Mouse (Mus musculus) adrenal gland, postnatal 14 days (tissue): ENCODE measurements around the gene Zfp784. TPM values are rescaled to one million over a fixed set of nuclear protein-coding genes. Genes with fewer than 3 reads are reported as not detected.

Experiments used
- DNase-seq: peaks from one replicate; pipeline ENCODE4 v3.0.0; 2021; ENCODE audit warnings: mixed read lengths
- total RNA-seq: library from RNA; stranded (reverse); gene quantifications from 2 replicates; pipeline ENCODE4 v1.2.3, GENCODE M21; 2021

Gene Zfp784
- total RNA-seq, 1 experiment from 2014 or later, result 4.7 TPM

DNA sequence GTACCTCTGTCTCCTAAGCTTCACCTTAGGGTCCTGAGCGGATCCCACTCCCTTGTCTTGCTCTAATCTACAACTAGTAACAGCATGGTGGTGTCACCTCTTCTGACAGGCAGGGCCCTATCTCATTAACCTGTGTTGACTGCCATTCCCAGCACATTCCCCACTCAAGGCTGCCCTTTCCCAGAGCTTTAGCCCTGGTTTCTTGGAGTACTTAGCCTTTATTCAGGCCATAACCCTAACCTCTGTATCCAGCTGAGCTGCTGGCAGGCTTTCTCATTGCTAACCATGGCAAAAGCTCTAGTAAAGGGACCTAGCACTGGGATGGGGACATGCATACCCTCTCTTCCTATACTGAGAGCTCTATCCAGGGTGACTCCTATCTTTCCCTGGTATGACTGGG, 20.4 kb upstream of the Zfp784 start:
- DNase-seq, result no peak

DNA sequence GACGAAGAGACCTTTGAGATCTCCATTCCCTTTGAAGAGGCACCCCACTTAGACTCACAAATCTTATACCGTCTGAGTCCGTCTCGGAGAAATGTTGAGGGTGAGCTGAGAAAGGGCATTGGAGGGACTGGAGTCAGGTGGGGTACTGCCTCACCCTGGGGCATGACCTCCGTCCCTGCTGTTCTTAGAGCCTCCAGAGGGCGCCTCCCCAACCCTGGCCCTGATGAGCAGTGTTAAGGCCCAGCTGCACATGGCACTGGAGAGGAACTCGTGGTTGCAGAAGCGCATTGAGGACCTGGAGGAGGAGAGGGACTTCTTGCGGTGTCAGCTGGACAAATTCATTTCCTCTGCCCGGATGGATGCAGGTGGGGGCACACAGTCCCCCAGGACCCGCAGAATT, 19.6 kb upstream of the Zfp784 start:
- DNase-seq, result peak; percentile 35

DNA sequence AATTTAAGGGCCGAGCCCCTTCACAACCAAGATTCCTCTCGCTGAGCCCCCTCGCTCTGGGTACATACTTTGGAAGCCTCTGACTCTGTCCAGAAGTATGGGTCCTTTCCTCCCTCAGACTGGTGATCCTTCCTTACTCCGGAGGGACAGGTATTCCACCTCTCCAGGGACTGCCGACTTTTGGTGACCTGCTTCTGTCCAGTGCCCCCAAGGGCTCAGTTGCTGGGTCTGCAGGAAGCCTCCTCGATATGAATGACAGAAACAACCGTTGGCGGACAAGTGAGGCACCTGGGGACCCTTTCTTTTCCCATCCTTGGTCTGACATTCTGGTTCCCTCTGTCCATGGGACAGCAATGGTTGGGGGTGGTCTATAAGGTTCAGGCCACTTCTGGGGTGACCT, 19.1 kb upstream of the Zfp784 start:
- no peak for DNase-seq

- DNase-seq, result no peak
Observed at GRCm38 (mm10) chr7:5056651-5057263, 18.5 kb upstream of the Zfp784 start.

- DNase-seq, result no peak
Observed at GRCm38 (mm10) chr7:5053456-5054179, 15.4 kb upstream of the Zfp784 start.

DNA sequence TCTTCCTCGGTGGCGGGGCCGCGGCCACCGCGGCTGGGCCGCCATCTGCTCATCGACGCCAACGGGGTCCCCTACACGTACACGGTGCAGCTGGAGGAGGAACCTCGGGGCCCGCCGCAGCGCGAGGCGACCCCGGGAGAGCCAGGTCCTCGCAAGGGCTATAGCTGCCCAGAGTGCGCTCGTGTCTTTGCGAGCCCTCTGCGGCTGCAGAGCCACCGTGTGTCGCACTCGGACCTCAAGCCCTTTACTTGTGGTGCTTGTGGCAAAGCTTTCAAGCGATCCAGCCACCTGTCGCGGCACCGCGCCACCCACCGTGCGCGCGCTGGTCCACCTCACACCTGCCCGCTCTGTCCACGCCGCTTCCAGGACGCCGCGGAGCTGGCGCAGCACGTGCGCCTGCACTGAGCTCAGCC, 14.7 kb upstream of the Zfp784 start:
- no peak for DNase-seq

GRCm38 (mm10) chr7:5052438-5052837, 14.2 kb upstream of the Zfp784 start:
- no peak for DNase-seq

DNA sequence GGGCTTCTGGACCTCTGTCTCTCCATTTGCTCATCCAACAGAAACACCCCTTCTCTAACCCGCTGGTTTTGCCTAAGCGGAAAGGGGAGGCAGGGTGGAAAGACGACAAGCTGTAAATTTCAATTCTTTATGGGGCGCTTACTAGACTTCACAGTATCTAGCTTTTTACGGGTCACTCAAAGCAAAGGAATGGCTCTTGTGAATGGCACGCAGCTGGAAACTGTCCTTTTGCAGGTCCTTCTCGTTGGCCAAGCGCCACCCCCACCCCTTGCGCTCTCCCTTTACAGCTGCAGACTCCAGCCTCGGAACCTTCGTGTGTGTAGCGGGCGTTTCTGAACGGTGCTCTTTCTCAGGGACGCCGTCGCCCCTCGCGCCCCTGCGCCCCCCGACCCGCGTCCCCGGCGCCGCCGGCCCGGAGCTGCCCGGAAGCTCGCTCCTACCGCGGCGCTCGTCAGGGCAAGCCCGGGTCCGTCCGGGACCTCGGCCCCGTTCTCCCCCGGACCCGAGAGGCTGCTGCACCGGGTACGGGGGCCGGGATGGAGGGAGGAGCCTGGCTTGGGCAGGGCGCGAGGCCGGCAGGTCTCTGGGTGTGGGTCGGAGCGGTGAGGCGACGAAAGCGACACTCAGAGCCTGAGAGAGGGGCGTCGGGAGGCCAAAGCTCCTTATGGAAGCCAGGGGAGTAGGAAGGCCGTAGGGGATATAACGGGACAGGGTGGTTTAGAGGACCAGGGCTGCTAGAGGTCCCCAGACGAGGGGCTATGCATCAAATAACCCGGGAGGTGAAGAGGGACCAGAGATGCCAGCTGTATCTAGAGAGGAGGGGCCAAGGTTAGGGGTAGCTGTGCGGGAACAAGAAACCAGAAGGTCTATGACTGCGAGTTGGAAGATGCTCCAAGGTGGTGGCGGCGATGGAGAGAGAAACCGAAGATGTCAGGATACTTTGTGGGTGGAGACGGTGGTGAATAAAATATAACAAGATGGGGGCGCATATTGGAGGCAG, 13.2 kb upstream of the Zfp784 start, which contains the start of gene Zfp580:
Gene Zfp580 (plus strand): TSS at position 346 of the 1,000 bp plus-strand sequence.
- peak; percentile 88 for DNase-seq

- no peak for DNase-seq
Observed at GRCm38 (mm10) chr7:5047313-5047712, 9.1 kb upstream of the Zfp784 start.

DNA sequence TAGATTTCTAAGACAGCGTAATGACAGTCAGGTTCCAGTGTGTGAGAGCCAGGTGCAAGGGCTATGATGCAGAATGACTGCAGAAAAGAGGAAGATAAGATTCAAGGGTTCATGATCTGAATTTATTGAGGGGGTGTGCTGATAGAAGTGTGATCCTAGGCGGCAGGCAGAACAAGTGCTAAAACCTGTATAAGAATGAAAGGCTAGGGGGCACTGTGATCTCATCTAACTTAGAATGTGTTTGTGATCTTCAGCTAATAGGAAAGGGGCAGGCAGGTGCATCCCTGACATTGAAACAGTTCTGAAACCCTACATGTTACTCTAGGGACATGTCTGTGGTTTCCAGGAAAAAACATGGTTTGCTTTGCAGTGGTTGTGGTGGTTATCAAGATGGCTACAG, 7.9 kb upstream of the Zfp784 start:
- no peak for DNase-seq

DNA sequence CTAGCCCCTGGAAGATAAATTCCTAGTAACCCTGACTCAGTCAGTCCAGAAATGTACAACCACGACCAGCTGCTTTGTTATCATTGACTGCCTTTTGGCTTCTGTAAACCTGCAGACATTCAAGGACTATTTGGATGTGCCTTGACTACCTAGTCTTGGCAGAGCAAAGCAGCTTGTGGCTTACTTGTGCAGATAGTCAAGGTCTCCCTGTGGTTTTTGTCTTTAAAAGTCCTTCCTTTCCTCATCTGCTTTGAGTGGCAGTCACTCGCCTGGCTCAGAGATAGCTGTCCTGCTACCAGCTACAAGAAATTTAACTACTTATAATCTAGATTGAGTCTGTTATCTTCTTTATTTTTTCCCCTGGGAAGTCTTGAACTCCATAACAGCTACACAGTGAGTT, 6.7 kb upstream of the Zfp784 start:
- no peak for DNase-seq

GRCm38 (mm10) chr7:5038940-5039339, 694 bp upstream of the Zfp784 start:
- no peak for DNase-seq

- DNase-seq, result no peak
Observed at GRCm38 (mm10) chr7:5037467-5037866, 779 bp downstream of the Zfp784 start.

DNA sequence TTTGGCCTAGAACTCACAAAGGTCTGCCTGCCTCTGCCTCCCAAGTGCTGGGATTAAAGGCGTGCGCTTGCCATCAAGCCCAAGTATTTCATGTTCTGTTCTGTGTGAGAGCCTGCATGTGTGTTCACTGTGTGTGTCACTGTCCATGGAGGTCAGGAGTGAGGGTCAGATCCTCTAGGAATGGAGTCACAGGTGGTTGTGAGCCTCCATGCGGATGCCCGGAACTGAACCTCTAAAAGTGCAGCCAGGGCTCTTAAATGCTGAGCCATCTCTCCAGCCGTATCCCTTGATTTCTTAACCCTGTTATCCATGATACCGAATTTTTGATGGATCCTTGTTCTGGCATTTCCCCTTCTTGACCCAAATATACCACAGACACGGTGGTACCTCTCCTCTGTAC, 1.2 kb downstream of the Zfp784 start:
- no peak for DNase-seq

GRCm38 (mm10) chr7:5036136-5036535, 2.1 kb downstream of the Zfp784 start:
- no peak for DNase-seq

- DNase-seq, result no peak
Observed at GRCm38 (mm10) chr7:5035628-5036027, 2.6 kb downstream of the Zfp784 start.

- DNase-seq, result no peak
Observed at GRCm38 (mm10) chr7:5033818-5034217, 4.4 kb downstream of the Zfp784 start, which contains the start of gene 4632433K11Rik. Gene 4632433K11Rik (plus strand): TSS chr7:5034118.

DNA sequence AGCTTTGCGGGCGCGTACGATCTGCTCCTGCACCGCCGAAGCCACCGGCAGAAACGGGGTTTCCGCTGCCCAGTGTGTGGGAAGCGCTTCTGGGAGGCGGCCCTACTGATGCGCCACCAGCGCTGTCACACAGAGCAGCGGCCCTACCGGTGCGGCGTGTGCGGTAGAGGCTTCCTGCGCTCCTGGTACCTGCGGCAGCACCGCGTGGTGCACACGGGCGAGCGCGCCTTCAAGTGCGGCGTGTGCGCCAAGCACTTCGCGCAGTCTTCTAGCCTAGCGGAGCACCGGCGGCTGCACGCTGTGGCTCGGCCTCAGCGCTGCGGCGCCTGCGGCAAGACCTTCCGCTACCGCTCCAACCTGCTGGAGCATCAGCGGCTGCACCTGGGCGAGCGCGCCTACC, 6.8 kb downstream of the Zfp784 start:
- DNase-seq, result no peak

DNA sequence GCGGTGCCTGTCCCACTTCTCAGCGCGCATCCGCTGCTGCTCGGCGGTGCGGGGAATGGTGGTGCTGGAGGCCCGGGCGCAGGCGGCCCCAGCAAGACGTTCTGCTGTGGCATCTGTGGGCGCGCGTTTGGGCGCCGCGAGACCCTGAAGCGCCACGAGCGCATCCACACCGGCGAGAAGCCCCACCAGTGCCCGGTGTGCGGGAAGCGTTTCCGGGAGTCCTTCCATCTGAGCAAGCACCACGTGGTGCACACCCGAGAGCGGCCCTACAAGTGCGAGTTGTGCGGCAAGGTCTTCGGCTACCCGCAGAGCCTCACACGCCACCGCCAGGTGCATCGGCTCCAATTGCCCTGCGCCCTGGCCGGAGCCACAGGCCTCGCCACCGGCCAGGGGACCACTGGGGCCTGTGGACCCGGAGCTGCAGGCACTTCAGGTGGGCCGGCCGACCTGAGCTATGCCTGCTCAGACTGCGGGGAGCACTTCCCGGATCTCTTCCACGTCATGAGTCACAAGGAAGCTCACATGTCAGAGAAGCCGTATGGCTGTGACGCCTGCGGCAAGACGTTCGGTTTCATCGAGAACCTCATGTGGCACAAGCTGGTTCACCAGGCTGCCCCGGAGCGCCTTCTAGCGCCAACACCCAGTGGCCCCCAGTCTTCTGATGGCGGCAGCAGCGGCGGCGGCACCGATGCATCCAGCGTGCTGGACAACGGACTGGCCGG, 7.5 kb downstream of the Zfp784 start:
- DNase-seq, result no peak

GRCm38 (mm10) chr7:5029946-5030345, 8.3 kb downstream of the Zfp784 start:
- DNase-seq, result no peak

GRCm38 (mm10) chr7:5029543-5029942, 8.7 kb downstream of the Zfp784 start:
- no peak for DNase-seq

GRCm38 (mm10) chr7:5021197-5021596, 17.0 kb downstream of the Zfp784 start:
- DNase-seq, result no peak
